10 mouse cellular contexts compared by ENCODE assay signal in the genomic region with DNA sequence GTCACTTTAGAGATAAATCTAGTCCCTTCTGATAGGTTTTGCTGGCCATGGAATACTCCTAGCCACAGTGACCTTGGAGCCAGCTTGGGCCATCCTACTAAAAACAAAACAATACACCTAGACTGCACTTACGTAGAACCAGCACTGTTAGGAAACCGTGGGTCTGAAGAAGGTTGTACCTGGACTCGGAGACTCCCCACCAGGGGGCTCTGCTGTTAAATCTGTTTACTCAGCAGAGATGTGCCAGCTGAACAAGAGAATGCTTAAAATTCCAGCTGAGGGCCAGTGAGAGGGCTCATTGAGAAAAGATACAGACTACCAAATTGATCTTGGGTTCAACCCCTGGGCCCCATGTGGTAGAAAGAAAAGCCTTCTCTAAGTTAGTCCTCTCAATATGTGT. TPM values are rescaled to one million over a fixed set of nuclear protein-coding genes. Genes with fewer than 3 reads are reported as not detected.
A peak's percentile ranks its signal among the peaks of the same experiment; 100 is the strongest.
DNase-seq lines count a peak whose midpoint lies in the region; ATAC-seq and TF ChIP-seq lines count a peak whose summit lies in the region.
"Had no signal": no experiment of that assay in that cellular context is flagged by ENCODE, and none has a peak within 500 bp of the region (broad histone marks: within the 10 kb centered on the region; RNA-seq: fewer than 3 reads in every experiment).

No protein-coding gene starts in this region.

- TF ChIP-seq CTCF in CH12.LX (conservative IDR thresholded peaks at IDR 0.05 in 1 of 2, IDR thresholded peaks at IDR 0.05 in 1 of 2; ENCODE audit: low read depth in 2 of 2, low read length in 2 of 2): peak in 1 of 2 experiments; percentile 42; a peak in 2 of 4 replicates

- ATAC-seq in embryonic facial prominence, embryonic 14.5 days (ENCODE audit: low read depth): no peak
- no peak for ATAC-seq in forebrain, embryonic 16.5 days

- no peak overlapping the region for H3K4me3 ChIP-seq in CH12.LX (replicated peaks in 1 of 3; ENCODE audit: low read depth in 2 of 3, low read length in 2 of 3, poor library complexity in 1 of 3)
- no peak overlapping the region for H3K4me3 ChIP-seq in embryonic facial prominence, embryonic 14.5 days (ENCODE audit: low read depth, low read length)
- H3K4me3 ChIP-seq in forebrain, embryonic 16.5 days (replicated peaks; ENCODE audit: low read length): no peak overlapping the region
- H3K4me3 ChIP-seq: lung, embryonic 15.5 days; neural tube, embryonic 12.5 days had no signal

- H3K4me2 ChIP-seq in CH12.LX (ENCODE audit: insufficient read depth, low read depth, poor library complexity, severe bottlenecking): no peak overlapping the region
- no peak overlapping the region for H3K4me2 ChIP-seq in embryonic facial prominence, embryonic 14.5 days (ENCODE audit: low read depth, low read length)
- no peak overlapping the region for H3K4me2 ChIP-seq in forebrain, embryonic 16.5 days (ENCODE audit: low read length)
- H3K4me2 ChIP-seq: lung, embryonic 15.5 days; neural tube, embryonic 12.5 days had no signal

- H3K36me3 ChIP-seq in CH12.LX (replicated peaks in 1 of 2; ENCODE audit: control insufficient read depth in 1 of 2, insufficient read depth in 1 of 2, low read length in 1 of 2): peaks cover 61 to 90% of the 10 kb centered on the region in 2 experiments
- H3K36me3 ChIP-seq in embryonic facial prominence, embryonic 14.5 days (ENCODE audit: control insufficient read depth, insufficient read depth, low read length): peaks cover 92% of the 10 kb centered on the region
- peaks cover 14% of the 10 kb centered on the region for H3K36me3 ChIP-seq in forebrain, embryonic 16.5 days (ENCODE audit: control insufficient read depth, insufficient read depth)

- DNase-seq in kidney, postnatal 10 days: peak; percentile 52
- no peak for DNase-seq in kidney, adult 8-10 months
- DNase-seq in 3T3-L1 (ENCODE audit: low read depth, low spot score) (peak; percentile 59), CH12.LX (ENCODE audit: extremely low read depth) (no peak)
- DNase-seq in embryonic facial prominence, embryonic 14.5 days (ENCODE audit: low spot score): peak; percentile 48
- DNase-seq in adrenal gland, postnatal 10 days: no peak
- no peak for DNase-seq in ovary, postnatal 10 days (ENCODE audit: low spot score)

- no peak for TF ChIP-seq EP300 in CH12.LX (IDR thresholded peaks at IDR 0.05; ENCODE audit: low read length)

- no peak overlapping the region for H3K27ac ChIP-seq in CH12.LX (ENCODE audit: insufficient read depth, low read depth)
- no peak overlapping the region for H3K27ac ChIP-seq in embryonic facial prominence, embryonic 14.5 days (replicated peaks; ENCODE audit: low read depth, low read length)
- no peak overlapping the region for H3K27ac ChIP-seq in forebrain, embryonic 16.5 days (ENCODE audit: low read length)
- H3K27ac ChIP-seq: lung, embryonic 15.5 days; neural tube, embryonic 12.5 days had no signal

- no peak; the same call in 1 of the 2 replicates for TF ChIP-seq RAD21 in CH12.LX (IDR thresholded peaks at IDR 0.05; ENCODE audit: low read depth, low read length)

- dilution Hi-C loops in CH12.LX (cut with MboI; ENCODE audit: extremely low pct_ligation_motif_present, extremely low pct_unique_long_range_greater_than_20kb, low sequenced_read_pairs): no loop called here

- no peak overlapping the region for H3K9ac ChIP-seq in CH12.LX (ENCODE audit: insufficient read depth, low read depth)
- no peak overlapping the region for H3K9ac ChIP-seq in embryonic facial prominence, embryonic 14.5 days (ENCODE audit: low read depth, low read length)
- no peak overlapping the region for H3K9ac ChIP-seq in forebrain, embryonic 16.5 days (replicated peaks; ENCODE audit: low read depth, low read length)
- H3K9ac ChIP-seq: lung, embryonic 15.5 days; neural tube, embryonic 12.5 days had no signal

- TF ChIP-seq POLR2A in CH12.LX (IDR thresholded peaks at IDR 0.05; ENCODE audit: low read depth, low read length): no peak

- in situ Hi-C loops in CH12.LX (cut with MboI; ENCODE audit: low pct_ligation_motif_present, low pct_unique_long_range_greater_than_20kb, low sequenced_read_pairs): no loop called here

- no peaks in the 10 kb centered on the region for H3K9me3 ChIP-seq in CH12.LX (replicated peaks; ENCODE audit: low read length)
- H3K9me3 ChIP-seq in embryonic facial prominence, embryonic 14.5 days (ENCODE audit: control insufficient read depth, low read length): no peaks in the 10 kb centered on the region
- no peaks in the 10 kb centered on the region for H3K9me3 ChIP-seq in forebrain, embryonic 16.5 days (ENCODE audit: control insufficient read depth, low read length)
- H3K9me3 ChIP-seq: lung, embryonic 15.5 days; neural tube, embryonic 12.5 days had no signal

- H3K79me2 ChIP-seq in CH12.LX (replicated peaks; ENCODE audit: control insufficient read depth, extremely low read depth, insufficient read depth, poor library complexity, severe bottlenecking): no peaks in the 10 kb centered on the region; the same call in 1 of the 2 replicates

- WGBS in embryonic facial prominence, embryonic 14.5 days: 66% methylated on average over 3 of the region's 3 CpGs
- 73% methylated on average over 3 of the region's 3 CpGs for WGBS in forebrain, embryonic 16.5 days

- no peaks in the 10 kb centered on the region for H3K27me3 ChIP-seq in CH12.LX (replicated peaks)
- H3K27me3 ChIP-seq in embryonic facial prominence, embryonic 14.5 days (replicated peaks; ENCODE audit: control insufficient read depth, insufficient read depth, low read length): no peaks in the 10 kb centered on the region
- H3K27me3 ChIP-seq in forebrain, embryonic 16.5 days (replicated peaks; ENCODE audit: control insufficient read depth, insufficient read depth, low read length): no peaks in the 10 kb centered on the region
- H3K27me3 ChIP-seq: lung, embryonic 15.5 days; neural tube, embryonic 12.5 days had no signal

- H3K4me1 ChIP-seq in CH12.LX (ENCODE audit: control insufficient read depth in 1 of 2, insufficient read depth in 2 of 2): no peaks in the 10 kb centered on the region
- H3K4me1 ChIP-seq in embryonic facial prominence, embryonic 14.5 days (ENCODE audit: control insufficient read depth, insufficient read depth, low read length): no peaks in the 10 kb centered on the region
- H3K4me1 ChIP-seq in forebrain, embryonic 16.5 days (replicated peaks; ENCODE audit: control insufficient read depth, insufficient read depth, low read length): 0 out of 2 replicates have a peak, but pooled peaks cover 1% of the 10 kb centered on the region
- H3K4me1 ChIP-seq: lung, embryonic 15.5 days; neural tube, embryonic 12.5 days had no signal

TF ChIP-seq in CH12.LX, 34 proteins besides CTCF, POLR2A, EP300 and RAD21:
- TF ChIP-seq HCFC1 (IDR thresholded peaks at IDR 0.05; ENCODE audit: low read depth, low read length) (no peak), KAT2A (IDR thresholded peaks at IDR 0.05; ENCODE audit: insufficient replicate concordance, low read length) (no peak), SMC3 (IDR thresholded peaks at IDR 0.05; ENCODE audit: low read depth, low read length) (peak; percentile 14; the same call in 1 of the 2 replicates), MAFK (IDR thresholded peaks at IDR 0.05; ENCODE audit: insufficient replicate concordance, low read length) (peak; percentile 79; the same call in 1 of the 2 replicates), USF1 (IDR thresholded peaks at IDR 0.05; ENCODE audit: low read depth, low read length) (no peak), ZNF384 (IDR thresholded peaks at IDR 0.05; ENCODE audit: low read depth, low read length) (no peak)

RNA-seq across cellular contexts. Expression of a gene that starts 9.7 kb away (rescaled TPM):
- total RNA-seq in CH12.LX (2012; rRNA removed) (59.5 and 61.3 TPM in 2 replicates), CH12.LX (2014; rRNA removed) (89.5 and 94.4 TPM in 2 replicates)
- 72.9 and 80.2 TPM in 2 replicates for polyA plus RNA-seq in CH12.LX (2012; ENCODE audit: insufficient read length, low read depth)
- polyA plus RNA-seq in embryonic facial prominence, embryonic 14.5 days (2014; fragmentation: Nextera tagmentation; extraction: Ambion mirVana): 52.8 and 60.5 TPM in 2 replicates
- 10 to 100 TPM; 20.6 to 25.3 TPM for total RNA-seq in adrenal gland, postnatal 10 days (2021)
- 72.6 and 79.0 TPM in 2 replicates for polyA plus RNA-seq in forebrain, embryonic 16.5 days (2015; fragmentation: Nextera tagmentation; extraction: Ambion mirVana)

RNA-seq across cellular contexts. Expression of a gene that starts 20.6 kb away (rescaled TPM):
- total RNA-seq in CH12.LX (2012; rRNA removed) (30.6 and 37.7 TPM in 2 replicates), CH12.LX (2014; rRNA removed) (22.1 and 26.3 TPM in 2 replicates)
- 29.6 and 35.8 TPM in 2 replicates for polyA plus RNA-seq in CH12.LX (2012; ENCODE audit: insufficient read length, low read depth)
- 43.7 and 44.7 TPM in 2 replicates for polyA plus RNA-seq in embryonic facial prominence, embryonic 14.5 days (2014; fragmentation: Nextera tagmentation; extraction: Ambion mirVana)
- 10 to 100 TPM; 65.9 to 76.6 TPM for total RNA-seq in adrenal gland, postnatal 10 days (2021)
- polyA plus RNA-seq in forebrain, embryonic 16.5 days (2015; fragmentation: Nextera tagmentation; extraction: Ambion mirVana): 38.0 TPM in 2 replicates

Comparison
In these comparisons a context has a peak if more than half of its experiments do, and no peak if none do; other contexts are left out.
1. DNase-seq: peak in kidney, postnatal 10 days (single experiment), 3T3-L1 (single experiment) and embryonic facial prominence, embryonic 14.5 days (single experiment); none in kidney, adult 8-10 months (0 of 2), CH12.LX (single experiment), adrenal gland, postnatal 10 days (single experiment) and ovary, postnatal 10 days (single experiment).